Mouse (Mus musculus) Patski (cell line): ENCODE measurements around the gene Slc25a23. TPM values are rescaled to one million over a fixed set of nuclear protein-coding genes. Genes with fewer than 3 reads are reported as not detected.

ENCODE experiments used
- ATAC-seq: fragments of 100-300 bp; one replicate; pipeline ENCODE4 v1.8.0; 2021
- CTCF ChIA-PET: fragments of 350-600 bp; sonication (Branson Sonifier 250); formaldehyde crosslinking; loops from one replicate; lab custom pipeline; 2022; ENCODE audit warnings: inconsistent platforms; lab: Charles Lee
- POLR2A ChIA-PET: fragments of 350-600 bp; sonication (Branson Sonifier 250); formaldehyde crosslinking; loops from one replicate; lab custom pipeline; 2022; ENCODE audit warnings: antibody characterized with exemption, inconsistent platforms; lab: Charles Lee
- DNase-seq: peaks from one replicate; pipeline ENCODE4 v3.0.0-alpha.2; 2011; ENCODE audit warnings: low read depth, low spot score
- H3K27me3 ChIP-seq: fragments of 371-371 bp; one replicate; pipeline ENCODE4 v1.5.1; 2021
- CTCF ChIP-seq: fragments of 100-300 bp; IDR thresholded peaks from one replicate; pipeline ENCODE4 v1.5.1; 2021
- in situ Hi-C: fragments of 300-500 bp; cut with MboI; formaldehyde crosslinking; loops from 3 replicates; pipeline ENCODE4 v1.11.1; 2018; ENCODE audit warnings: low pct_unique_long_range_greater_than_20kb, mixed read lengths
- polyA plus RNA-seq: library from polyadenylated mRNA; unstranded; gene quantifications from one replicate; pipeline ENCODE4 v1.2.3, GENCODE M21; 2021

Gene Slc25a23
- polyA plus RNA-seq, 1 experiment from 2014 or later: 111 TPM

GRCm38 (mm10) chr17:57012245-57012795 is 47.3 kb downstream of the Slc25a23 start:
- in situ Hi-C loops: no loop called here
- no peak for TF ChIP-seq CTCF
- CTCF ChIA-PET: no interaction called here
- POLR2A ChIA-PET: no interaction called here
- DNase-seq (no peak), ATAC-seq (no peak)
- H3K27me3 ChIP-seq: no peaks in the 10 kb centered on the region

DNA sequence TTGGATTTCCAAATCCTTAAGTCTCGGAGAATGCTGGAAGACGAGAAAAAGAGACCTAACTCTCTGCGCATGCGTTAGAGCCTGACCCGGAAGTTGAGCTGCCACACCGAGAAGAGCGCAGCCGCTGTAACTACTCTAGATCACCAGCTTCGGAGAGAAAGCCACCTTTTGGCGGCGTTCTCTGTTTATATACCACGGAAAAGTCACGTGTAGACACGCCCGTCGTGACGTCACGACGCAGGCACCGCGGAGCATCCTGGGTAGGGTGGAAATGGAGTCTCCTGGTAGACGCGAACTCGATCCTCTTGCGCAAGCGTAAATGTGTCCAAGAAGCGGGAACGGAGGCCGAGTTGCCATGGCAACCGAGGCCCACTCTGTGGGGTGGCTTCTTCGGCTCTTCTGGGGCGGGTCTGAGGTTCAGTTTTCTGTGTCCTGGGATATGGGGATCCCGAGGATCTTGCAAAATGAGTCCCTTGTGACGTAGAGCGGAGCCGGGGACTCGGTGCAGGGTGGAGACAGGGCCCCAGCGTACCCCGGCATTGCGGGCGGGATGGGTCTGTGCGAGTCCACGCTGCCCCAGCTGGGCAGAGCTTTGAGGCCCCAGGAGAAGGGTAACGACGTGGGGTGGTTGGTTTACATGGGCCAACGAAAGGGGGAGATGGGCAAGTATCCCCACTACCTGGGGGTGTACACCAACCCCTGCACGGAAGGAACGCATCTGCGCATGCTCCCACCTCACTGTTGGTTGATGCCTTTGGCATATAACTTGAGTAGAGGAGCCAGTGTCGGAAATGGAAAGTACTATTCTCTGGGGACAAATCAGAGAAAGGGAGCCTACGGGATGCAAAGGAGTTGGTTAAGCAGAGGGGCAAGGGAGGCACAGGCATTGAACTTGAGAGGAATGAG is 48.2 kb downstream of the Slc25a23 start, which contains the start of the genes Gtf2f1 and Gm17949:
Gene Gtf2f1, minus strand, starts transcription at position 53 of the 906 bp plus-strand sequence.
Gene Gm17949, plus strand, starts transcription at position 234 of the 906 bp plus-strand sequence.
- DNase-seq (peak; percentile 99), ATAC-seq (peak; percentile 87)
- POLR2A ChIA-PET: no interaction called here
- CTCF ChIA-PET: interaction anchor here (0.7 kb wide), 1 partner anchor 14 kb away, joined by 4 read pairs; the partner anchor contains the start of gene Alkbh7
- no peak for TF ChIP-seq CTCF
- in situ Hi-C loops: no loop called here
- H3K27me3 ChIP-seq: no peaks in the 10 kb centered on the region

- no peak for TF ChIP-seq CTCF
- ATAC-seq: peak; percentile 28
- no peaks in the 10 kb centered on the region for H3K27me3 ChIP-seq
- no peak for DNase-seq
- in situ Hi-C loops: no loop called here
- CTCF ChIA-PET: interaction anchor here (0.7 kb wide), 1 partner anchor 14 kb away, joined by 4 read pairs; the partner anchor contains the start of gene Alkbh7
- POLR2A ChIA-PET: no interaction called here
These were observed 48.8 kb downstream of the Slc25a23 start for GRCm38 (mm10) chr17:57010911-57011235.

GRCm38 (mm10) chr17:57007137-57007905 is 52.3 kb downstream of the Slc25a23 start:
- CTCF ChIA-PET: interaction anchor here (1.9 kb wide), 1 partner anchor 10 kb away, joined by 5 read pairs; the partner anchor contains the start of gene Alkbh7
- in situ Hi-C loops: no loop called here
- no peak for ATAC-seq
- no peak for DNase-seq
- no peaks in the 10 kb centered on the region for H3K27me3 ChIP-seq
- POLR2A ChIA-PET: no interaction called here
- no peak for TF ChIP-seq CTCF

DNA sequence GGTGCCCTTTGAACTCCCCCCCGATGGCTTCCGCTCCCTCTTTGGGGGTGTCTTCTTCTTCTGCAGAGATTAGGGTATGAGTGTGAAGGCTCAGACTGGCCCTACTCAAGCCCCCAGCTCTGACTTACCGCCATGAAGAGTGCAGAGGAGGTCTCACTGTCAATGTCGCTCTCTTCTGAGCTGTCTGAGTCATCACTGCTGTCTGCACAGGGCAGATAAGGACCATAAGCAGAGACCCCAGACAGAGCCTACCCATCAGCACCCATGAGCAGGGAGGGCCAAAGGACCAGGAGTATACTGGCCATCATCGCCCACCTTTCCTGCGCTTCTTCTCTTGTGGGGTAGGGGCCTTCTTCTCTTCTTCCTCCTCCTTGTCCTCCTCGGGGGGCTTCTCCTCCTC is 55.7 kb downstream of the Slc25a23 start:
- no peak for DNase-seq
- ChIA-PET POLR2A (no interaction called here), CTCF (no interaction called here)
- H3K27me3 ChIP-seq: no peaks in the 10 kb centered on the region
- in situ Hi-C loops: no loop called here
- no peak for TF ChIP-seq CTCF
- ATAC-seq: no peak

GRCm38 (mm10) chr17:57001228-57001627 is 58.4 kb downstream of the Slc25a23 start:
- no peak for TF ChIP-seq CTCF
- DNase-seq (no peak), ATAC-seq (peak; percentile 56)
- in situ Hi-C loops: no loop called here
- ChIA-PET POLR2A (no interaction called here), CTCF (interaction anchor here (0.9 to 1.0 kb wide), 2 partner anchors 166 to 276 kb away, joined by 3 read pairs; no protein-coding TSS in a partner anchor)
- no peaks in the 10 kb centered on the region for H3K27me3 ChIP-seq

GRCm38 (mm10) chr17:56999968-57000609 is 59.6 kb downstream of the Slc25a23 start, which contains the start of gene Pspn:
Gene Pspn, minus strand, starts transcription at chr17:57000018.
- in situ Hi-C loops: loop anchor here (5.0 to 10.0 kb wide), 4 partner anchors 62 to 335 kb away; no protein-coding TSS in a partner anchor
- CTCF ChIA-PET: interaction anchor here (0.9 to 1.0 kb wide), 2 partner anchors 167 to 277 kb away, joined by 3 read pairs; no protein-coding TSS in a partner anchor
- no peak for ATAC-seq
- H3K27me3 ChIP-seq: no peaks in the 10 kb centered on the region
- no peak for TF ChIP-seq CTCF
- POLR2A ChIA-PET: no interaction called here
- no peak for DNase-seq

GRCm38 (mm10) chr17:56999414-56999813 is 60.2 kb downstream of the Slc25a23 start:
- DNase-seq (no peak), ATAC-seq (no peak)
- ChIA-PET POLR2A (interaction anchor here (0.7 kb wide), 1 partner anchor 73 kb away, joined by 6 read pairs; no protein-coding TSS in a partner anchor), CTCF (no interaction called here)
- in situ Hi-C loops: loop anchor here (5.0 to 10.0 kb wide), 4 partner anchors 63 to 335 kb away; no protein-coding TSS in a partner anchor
- H3K27me3 ChIP-seq: no peaks in the 10 kb centered on the region
- no peak for TF ChIP-seq CTCF

GRCm38 (mm10) chr17:56997029-56997667 is 62.5 kb downstream of the Slc25a23 start, which contains the start of gene Alkbh7:
Gene Alkbh7, plus strand, starts transcription at chr17:56997339.
- no peak for TF ChIP-seq CTCF
- ChIA-PET POLR2A (interaction anchor here (0.6 to 0.7 kb wide), 2 partner anchors 94 to 169 kb away, joined by 3 read pairs; no protein-coding TSS in a partner anchor), CTCF (interaction anchor here (0.6 to 1.6 kb wide), 4 partner anchors 9 to 162 kb away, joined by 3 to 5 read pairs (median 4); partner anchors contain the start of genes Gm17949 and Gtf2f1)
- in situ Hi-C loops: loop anchor here (5.0 to 10.0 kb wide), 4 partner anchors 65 to 338 kb away; no protein-coding TSS in a partner anchor
- peak; percentile 89 for ATAC-seq
- peak; percentile 77 for DNase-seq
- no peaks in the 10 kb centered on the region for H3K27me3 ChIP-seq
